Mouse (Mus musculus) ES-E14 (cell line): Measurements from ENCODE around the gene AC170998.1.

Source experiments
- CHD2 ChIP-seq: IDR thresholded peaks from 2 replicates; pipeline ENCODE4 v1.6.1; 2014; ENCODE audit warnings: mild to moderate bottlenecking, low read depth, low read length, inconsistent platforms
- MAFK ChIP-seq: IDR thresholded peaks from 2 replicates; pipeline ENCODE4 v1.6.1; 2014; ENCODE audit warnings: mild to moderate bottlenecking, low read depth, low read length, inconsistent platforms; ENCODE audit not compliant: insufficient read depth
- ZNF384 ChIP-seq: IDR thresholded peaks from 2 replicates; pipeline ENCODE4 v1.6.1; 2012; ENCODE audit warnings: low read depth, low read length, inconsistent platforms

- TF ChIP-seq ZNF384: no peak
- no peak for TF ChIP-seq CHD2
- no peak for TF ChIP-seq MAFK
Observed at GRCm38 (mm10) chr17:28745773-28746172, 19.9 kb downstream of the AC170998.1 start.
